Mouse (Mus musculus) mesoderm, embryonic 11.5 days (tissue): ENCODE results near the gene 9630041A04Rik.

Source experiments
- DNase-seq: peaks from one replicate; pipeline ENCODE4 v3.0.0-alpha.2; 2012; ENCODE audit warnings: low read depth, low spot score

9630041A04Rik gene

GRCm38 (mm10) chr9:101861596-101862471 lies at the start of gene 9630041A04Rik:
Gene 9630041A04Rik (plus strand): TSS chr9:101861841.
- DNase-seq, result no peak

- DNase-seq, result no peak
Observed at GRCm38 (mm10) chr9:101823896-101824295, 37.7 kb upstream of the 9630041A04Rik start.

- no peak for DNase-seq
Observed at GRCm38 (mm10) chr9:101825626-101826025, 36.0 kb upstream of the 9630041A04Rik start.

GRCm38 (mm10) chr9:101833619-101834018 lies 28.0 kb upstream of the 9630041A04Rik start:
- DNase-seq, result no peak

- DNase-seq, result no peak
Observed at GRCm38 (mm10) chr9:101841101-101841500, 20.5 kb upstream of the 9630041A04Rik start.

GRCm38 (mm10) chr9:101843893-101844292 lies 17.7 kb upstream of the 9630041A04Rik start:
- no peak for DNase-seq

GRCm38 (mm10) chr9:101845691-101846090 lies 15.9 kb upstream of the 9630041A04Rik start:
- DNase-seq, result no peak

- peak; percentile 23 for DNase-seq
Observed at GRCm38 (mm10) chr9:101862481-101863065, 932 bp downstream of the 9630041A04Rik start.

GRCm38 (mm10) chr9:101863130-101863529 lies 1.5 kb downstream of the 9630041A04Rik start:
- no peak for DNase-seq

- no peak for DNase-seq
Observed at GRCm38 (mm10) chr9:101868593-101868992, 7.0 kb downstream of the 9630041A04Rik start.

GRCm38 (mm10) chr9:101870034-101870433 lies 8.4 kb downstream of the 9630041A04Rik start:
- no peak for DNase-seq

GRCm38 (mm10) chr9:101875306-101875705 lies 13.7 kb downstream of the 9630041A04Rik start:
- DNase-seq, result no peak

GRCm38 (mm10) chr9:101877109-101877987 lies 15.7 kb downstream of the 9630041A04Rik start:
- peak; percentile 17 for DNase-seq

- DNase-seq, result no peak
Observed at GRCm38 (mm10) chr9:101883295-101883694, 21.7 kb downstream of the 9630041A04Rik start.

GRCm38 (mm10) chr9:101897851-101898250 lies 36.2 kb downstream of the 9630041A04Rik start:
- DNase-seq, result no peak

- DNase-seq, result no peak
Observed at GRCm38 (mm10) chr9:101903406-101903805, 41.8 kb downstream of the 9630041A04Rik start.

- DNase-seq, result no peak
Observed at GRCm38 (mm10) chr9:101907747-101908255, 46.2 kb downstream of the 9630041A04Rik start.

- peak; percentile 9 for DNase-seq
Observed at GRCm38 (mm10) chr9:101908849-101909248, 47.2 kb downstream of the 9630041A04Rik start.

- no peak for DNase-seq
Observed at GRCm38 (mm10) chr9:101909491-101909890, 47.9 kb downstream of the 9630041A04Rik start.

- no peak for DNase-seq
Observed at GRCm38 (mm10) chr9:101911176-101911866, 49.7 kb downstream of the 9630041A04Rik start.

- DNase-seq, result no peak
Observed at GRCm38 (mm10) chr9:101915082-101915481, 53.4 kb downstream of the 9630041A04Rik start.
